Mouse (Mus musculus) limb, embryonic 11.5 days (tissue): ENCODE results near the gene Gng3. TPM values are rescaled to one million over a fixed set of nuclear protein-coding genes. Genes with fewer than 3 reads are reported as not detected.

ENCODE experiments used
- ATAC-seq: fragments of 200-750 bp; cut with Nextera tagmentation; 2 replicates; pipeline ENCODE4 v1.8.0; 2017; ENCODE audit warnings: low read depth; ENCODE audit not compliant: insufficient number of reproducible peaks, low FRiP score, low TSS enrichment
- DNase-seq: peaks from one replicate; pipeline ENCODE4 v3.0.0-alpha.2; 2015; ENCODE audit warnings: low spot score
- H3K27ac ChIP-seq: fragments of 300-500 bp; sonication (generic); replicated peaks from 2 replicates; pipeline ENCODE4 v1.5.1; 2014; ENCODE audit warnings: low read depth, mild to moderate bottlenecking, low read length
- H3K27me3 ChIP-seq: fragments of 300-500 bp; sonication (generic); 2 replicates; pipeline ENCODE4 v1.6.1; 2014; ENCODE audit warnings: mild to moderate bottlenecking, low read length, mixed read lengths; ENCODE audit not compliant: control insufficient read depth, insufficient read depth
- H3K36me3 ChIP-seq: fragments of 300-500 bp; sonication (generic); 2 replicates; pipeline ENCODE4 v1.6.1; 2014; ENCODE audit warnings: mild to moderate bottlenecking, low read length, moderate library complexity, mixed read lengths; ENCODE audit not compliant: control insufficient read depth, insufficient read depth
- H3K4me1 ChIP-seq: fragments of 300-500 bp; sonication (generic); 2 replicates; pipeline ENCODE4 v1.6.1; 2014; ENCODE audit warnings: low read length, mixed read lengths; ENCODE audit not compliant: control insufficient read depth, insufficient read depth
- H3K4me2 ChIP-seq: fragments of 300-500 bp; sonication (generic); 2 replicates; pipeline ENCODE4 v1.6.1; 2014; ENCODE audit warnings: low read depth, mild to moderate bottlenecking, moderate library complexity; ENCODE audit not compliant: severe bottlenecking
- H3K4me3 ChIP-seq: fragments of 300-500 bp; sonication (generic); 2 replicates; pipeline ENCODE4 v1.5.1; 2014; ENCODE audit warnings: low read depth, low read length
- H3K9ac ChIP-seq: fragments of 300-500 bp; sonication (generic); 2 replicates; pipeline ENCODE4 v1.6.1; 2014; ENCODE audit warnings: mild to moderate bottlenecking, low read length
- H3K9me3 ChIP-seq: fragments of 300-500 bp; sonication (generic); 2 replicates; pipeline ENCODE4 v1.6.1; 2016; ENCODE audit warnings: low read length; ENCODE audit not compliant: control insufficient read depth
- WGBS: fragments of 180-500 bp; shearing (Covaris S2); extraction: QIAGEN DNeasy Blood & Tissue Kit; methylation state at CpG from one replicate; pipeline ENCODE4 v1.1.7; 2014; 5-methylcytosine and 5-hydroxymethylcytosine counted together
- polyA plus RNA-seq: library from polyadenylated mRNA; unstranded; fragments of >200 nt; fragmentation: Nextera tagmentation; extraction: Ambion mirVana; gene quantifications from 2 replicates; pipeline ENCODE4 v1.2.1, GENCODE M21; 2014

Gene Gng3
- 9.1 and 9.6 TPM in 2 replicates for polyA plus RNA-seq

DNA sequence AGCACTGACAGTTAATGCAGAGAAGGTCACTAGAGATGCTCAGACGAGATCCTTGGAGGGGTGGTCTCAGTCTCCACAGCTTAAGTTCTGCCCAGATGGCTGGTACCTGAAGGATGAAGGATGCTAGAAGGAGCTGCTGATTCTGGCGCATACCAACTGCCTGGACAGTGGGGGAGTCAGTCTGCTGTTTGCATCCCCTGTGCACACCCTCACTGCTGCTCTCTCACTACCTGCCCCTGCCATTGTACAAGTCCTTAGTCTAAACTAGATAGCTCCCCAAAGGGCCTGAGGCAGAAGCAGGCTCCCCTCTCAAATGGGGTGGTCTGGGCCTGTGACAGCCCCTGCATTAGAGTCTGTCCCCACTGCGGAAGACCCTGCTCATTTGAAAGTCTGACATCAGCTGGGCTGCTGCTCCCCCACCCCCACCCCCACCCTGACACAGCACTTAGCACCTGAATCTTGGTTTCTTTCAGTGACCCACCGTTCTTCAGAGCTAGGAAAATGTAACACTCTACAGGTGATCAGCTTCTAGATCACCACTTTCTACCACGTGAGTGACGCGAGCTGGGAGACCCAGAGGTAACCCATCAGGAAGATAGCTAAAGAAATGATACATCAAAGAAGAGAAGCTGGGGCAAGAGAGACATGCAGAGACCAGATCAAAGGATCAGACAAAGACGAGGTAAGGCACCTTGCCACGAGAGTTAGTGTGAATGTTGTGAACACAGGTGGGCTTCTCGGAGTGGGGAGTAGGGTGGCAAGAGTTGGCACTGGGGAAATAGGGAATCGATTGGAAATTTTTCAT lies at the start of gene Gng3:
Gene Gng3 (minus strand): TSS at position 92 of the 805 bp plus-strand sequence.
- DNase-seq = peak; percentile 53
- peak within 1 kb of the TSS; percentile 77 for H3K4me2 ChIP-seq
- peak; percentile 52; the same call in 1 of the 2 replicates for ATAC-seq
- peak within 1 kb of the TSS; percentile 77 for H3K9ac ChIP-seq
- H3K27me3 ChIP-seq = no peaks in the 10 kb centered on the region
- peaks cover 20% of the 10 kb centered on the region; the same call in 1 of the 2 replicates for H3K4me1 ChIP-seq
- 49% methylated on average over 11 of the region's 11 CpGs for WGBS
- H3K27ac ChIP-seq = peak within 1 kb of the TSS; percentile 95; the same call in 1 of the 2 replicates
- peaks cover 7% of the 10 kb centered on the region for H3K36me3 ChIP-seq
- no peaks in the 10 kb centered on the region for H3K9me3 ChIP-seq
- peak within 1 kb of the TSS; percentile 49 for H3K4me3 ChIP-seq

DNA sequence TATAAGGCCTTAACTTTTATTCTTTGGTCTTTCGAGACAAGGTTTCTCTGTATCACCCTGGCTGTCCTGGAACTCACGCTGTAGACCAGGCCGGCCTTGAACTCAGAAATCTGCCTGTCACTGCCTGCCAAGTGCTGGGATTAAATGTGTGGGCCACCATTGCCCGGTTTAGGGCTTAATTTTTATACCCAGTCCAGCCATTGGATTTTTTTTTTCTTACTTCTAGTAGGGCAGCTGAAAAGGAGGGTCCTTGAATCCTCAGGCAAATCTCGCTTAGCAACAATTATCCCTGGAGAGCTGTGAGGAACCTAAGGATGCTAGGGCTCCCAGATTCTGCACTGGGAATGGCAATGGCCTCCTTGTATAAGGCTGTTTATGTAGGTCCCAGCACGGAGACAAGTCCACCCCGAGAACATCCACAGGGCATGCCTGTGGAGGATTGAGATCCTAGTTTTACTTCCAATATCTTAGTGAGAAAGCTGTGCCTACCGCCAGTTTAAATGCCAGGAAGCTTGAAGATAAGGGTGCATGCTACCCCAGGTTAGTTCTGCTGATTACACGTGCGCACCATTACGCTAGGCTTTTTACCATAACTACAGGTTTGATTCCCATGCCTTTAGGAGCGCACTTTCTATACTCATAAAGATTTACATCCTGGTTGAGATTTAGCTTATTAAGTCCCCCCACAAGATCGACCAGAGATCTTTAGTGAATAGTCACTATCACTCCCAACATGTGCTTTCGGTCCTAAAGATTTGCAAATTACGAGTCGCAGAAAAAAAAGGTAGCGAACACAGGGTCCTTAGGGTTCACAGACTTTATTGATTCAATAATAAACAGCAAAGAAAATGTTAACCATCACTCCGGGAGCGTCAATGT lies 48.8 kb upstream of the Gng3 start:
- H3K9ac ChIP-seq = peak overlapping the region; percentile 80
- peaks cover 6% of the 10 kb centered on the region; the same call in 1 of the 2 replicates for H3K36me3 ChIP-seq
- peak overlapping the region; percentile 77 for H3K4me2 ChIP-seq
- ATAC-seq (no peak), DNase-seq (peak; percentile 26)
- 16% methylated on average over 19 of the region's 19 CpGs for WGBS
- H3K9me3 ChIP-seq = no peaks in the 10 kb centered on the region
- H3K4me3 ChIP-seq = peak overlapping the region; percentile 73
- peak overlapping the region; percentile 63 for H3K27ac ChIP-seq
- no peaks in the 10 kb centered on the region for H3K27me3 ChIP-seq
- H3K4me1 ChIP-seq = peaks cover 6% of the 10 kb centered on the region; the same call in 1 of the 2 replicates

DNA sequence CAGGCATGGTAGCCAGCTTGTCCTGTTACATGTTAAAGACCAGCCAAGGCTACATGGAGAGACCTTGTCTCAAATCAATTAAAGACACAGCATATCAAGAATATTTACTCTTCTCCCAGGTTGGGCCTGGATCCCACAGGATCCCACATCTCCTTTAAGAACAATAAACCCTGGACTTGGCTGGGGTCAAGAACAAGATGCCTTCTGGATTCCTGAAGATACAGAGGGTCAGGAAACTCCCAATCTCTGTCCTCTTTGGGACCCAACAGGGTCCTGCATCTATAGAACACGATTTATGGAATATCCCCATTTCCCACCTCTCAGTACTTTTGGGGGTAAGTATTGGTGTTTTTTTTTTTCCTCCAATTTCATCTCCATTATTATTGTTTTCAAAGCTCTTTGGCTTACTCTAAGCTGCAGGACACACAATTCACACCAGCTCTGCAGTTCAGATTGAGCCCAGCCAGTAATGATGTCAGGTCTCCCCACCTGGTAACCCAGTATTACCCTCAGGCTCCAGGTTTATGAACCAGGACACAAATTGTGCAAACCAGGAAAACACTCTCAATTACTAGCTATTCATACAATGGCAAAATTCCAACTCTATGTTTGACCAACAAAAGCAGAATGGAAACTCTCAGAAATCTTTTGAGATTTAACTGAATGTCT lies 48.1 kb upstream of the Gng3 start:
- Histone ChIP-seq H3K36me3 (peaks cover 6% of the 10 kb centered on the region; the same call in 1 of the 2 replicates), H3K27me3 (no peaks in the 10 kb centered on the region), H3K9ac (no peak overlapping the region; the same call in 1 of the 2 replicates), H3K4me1 (peaks cover 6% of the 10 kb centered on the region; the same call in 1 of the 2 replicates), H3K4me3 (peak overlapping the region; percentile 73; the same call in 1 of the 2 replicates), H3K4me2 (no peak overlapping the region; the same call in none of the 2 replicates), H3K27ac (peak overlapping the region; percentile 63), H3K9me3 (no peaks in the 10 kb centered on the region)
- no peak for DNase-seq
- ATAC-seq = no peak
- WGBS = 63% methylated on average over 1 of the region's 1 CpGs

DNA sequence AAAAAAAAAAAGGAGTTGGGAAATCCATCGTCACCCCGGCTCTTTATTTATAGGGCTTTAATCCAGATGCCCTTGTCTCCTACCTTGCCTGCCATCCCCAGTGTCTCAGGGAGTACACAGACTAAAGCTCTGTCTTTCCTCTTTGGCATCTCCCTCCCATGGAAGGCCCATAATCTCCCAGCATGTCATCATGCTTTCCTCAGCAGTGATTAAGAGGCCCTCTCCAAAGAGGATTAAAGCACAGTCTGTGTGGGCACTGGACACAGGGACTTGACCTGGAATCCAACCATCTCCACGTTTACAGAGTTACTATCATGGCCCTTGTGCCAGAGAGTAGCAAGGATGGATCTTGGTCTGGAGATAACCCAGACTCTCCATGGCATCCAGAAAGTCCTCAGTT lies 44.6 kb upstream of the Gng3 start, which contains the start of the genes Lbhd1 and Gm49403:
Gene Lbhd1 (plus strand): TSS at position 117 of the 400 bp plus-strand sequence.
Gene Gm49403 (plus strand): TSS at position 315 of the 400 bp plus-strand sequence.
- DNase-seq (no peak), ATAC-seq (no peak)
- Histone ChIP-seq H3K4me1 (peaks cover 6% of the 10 kb centered on the region; the same call in 1 of the 2 replicates), H3K27ac (no peak within 1 kb of the TSS), H3K27me3 (no peaks in the 10 kb centered on the region), H3K9me3 (no peaks in the 10 kb centered on the region), H3K9ac (no peak within 1 kb of the TSS), H3K4me2 (no peak within 1 kb of the TSS), H3K4me3 (no peak within 1 kb of the TSS), H3K36me3 (no peaks in the 10 kb centered on the region)
- 77% methylated on average over 3 of the region's 3 CpGs for WGBS

DNA sequence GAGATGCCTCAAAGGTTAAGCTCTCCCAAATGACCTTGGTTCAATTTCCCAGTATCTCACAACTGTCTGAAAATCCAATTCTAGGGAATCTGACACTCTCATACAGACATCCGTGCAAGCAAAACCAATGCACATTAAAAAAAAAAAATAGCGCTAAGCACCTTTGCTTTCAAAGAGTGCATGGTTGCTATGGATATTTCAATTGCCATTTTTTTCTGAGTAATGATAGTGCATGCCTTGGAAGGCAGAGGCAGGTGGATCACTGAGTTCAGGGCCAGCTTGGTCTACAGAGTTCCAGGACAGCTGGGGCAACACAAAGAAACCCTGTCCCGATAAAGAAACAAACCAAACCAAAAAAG lies 42.0 kb upstream of the Gng3 start:
- no peaks in the 10 kb centered on the region for H3K9me3 ChIP-seq
- no peak overlapping the region for H3K27ac ChIP-seq
- H3K4me3 ChIP-seq = peak overlapping the region; percentile 51
- peak overlapping the region; percentile 59 for H3K4me2 ChIP-seq
- no peaks in the 10 kb centered on the region for H3K27me3 ChIP-seq
- peak overlapping the region; percentile 65 for H3K9ac ChIP-seq
- H3K4me1 ChIP-seq = no peaks in the 10 kb centered on the region
- 20% methylated on average over 3 of the region's 3 CpGs for WGBS
- no peaks in the 10 kb centered on the region; the same call in 1 of the 2 replicates for H3K36me3 ChIP-seq
- DNase-seq (no peak), ATAC-seq (no peak)

DNA sequence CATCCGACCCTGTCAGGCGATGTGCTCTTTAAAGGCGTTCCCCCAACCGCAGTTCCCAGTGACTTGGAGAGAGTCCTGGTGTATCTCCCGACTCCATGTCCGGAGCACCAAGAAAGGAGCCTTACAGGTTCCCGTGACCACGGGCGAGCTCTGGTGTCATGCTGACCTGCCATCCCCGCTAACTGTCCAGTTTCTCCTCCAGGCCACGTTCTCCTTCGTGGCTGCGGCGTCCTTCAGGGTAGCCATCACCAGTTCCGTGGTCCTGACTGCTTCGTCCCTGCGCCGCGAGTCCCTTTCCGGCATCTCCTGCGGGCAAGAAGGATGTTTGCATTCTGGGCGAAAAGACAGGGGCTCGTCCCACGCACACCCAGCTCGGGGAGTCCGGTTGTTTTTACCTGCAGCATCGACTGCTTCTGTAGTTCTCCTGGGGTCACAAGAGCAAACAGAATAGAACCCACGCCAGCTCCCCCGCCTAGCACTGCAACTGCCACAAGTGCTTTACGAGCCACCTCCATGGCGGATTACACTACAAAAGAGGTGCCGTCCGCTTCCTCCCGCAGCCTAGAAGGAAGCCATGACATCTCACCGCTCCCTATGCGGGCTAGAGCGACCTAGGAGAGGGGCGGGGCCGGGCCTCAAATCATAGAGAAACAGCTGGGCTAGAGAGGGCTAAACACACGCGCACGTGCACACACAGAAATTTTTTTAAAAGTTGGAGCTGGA lies 41.5 kb upstream of the Gng3 start, which contains the start of gene Uqcc3:
Gene Uqcc3 (minus strand): TSS at position 613 of the 723 bp plus-strand sequence.
- Histone ChIP-seq H3K27me3 (no peaks in the 10 kb centered on the region), H3K27ac (no peak within 1 kb of the TSS; the same call in 1 of the 2 replicates), H3K9me3 (no peaks in the 10 kb centered on the region), H3K4me3 (peak within 1 kb of the TSS; percentile 51), H3K36me3 (no peaks in the 10 kb centered on the region; the same call in 1 of the 2 replicates), H3K4me2 (peak within 1 kb of the TSS; percentile 59), H3K9ac (peak within 1 kb of the TSS; percentile 65), H3K4me1 (no peaks in the 10 kb centered on the region)
- under 1% methylated on average over 42 of the region's 42 CpGs for WGBS
- peak; percentile 94 for ATAC-seq
- DNase-seq = peak; percentile 86

DNA sequence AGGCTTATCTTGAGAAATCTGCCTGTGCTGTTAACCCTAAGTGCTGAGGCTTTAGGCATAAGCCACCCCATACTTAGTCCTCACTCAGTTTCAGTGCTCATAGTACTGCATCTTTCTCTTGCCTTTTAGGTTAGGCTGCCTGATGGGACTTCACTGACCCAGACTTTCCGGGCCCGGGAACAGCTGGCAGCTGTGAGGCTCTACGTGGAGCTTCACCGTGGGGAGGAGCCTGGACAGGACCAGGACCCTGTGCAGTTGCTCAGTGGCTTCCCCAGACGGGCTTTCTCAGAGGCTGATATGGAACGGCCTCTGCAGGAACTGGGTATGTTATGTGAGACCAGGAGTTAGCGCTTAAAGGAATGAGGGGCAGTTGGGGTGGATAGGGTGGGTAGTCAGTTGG lies 36.0 kb upstream of the Gng3 start:
- Histone ChIP-seq H3K27ac (no peak overlapping the region), H3K4me3 (no peak overlapping the region), H3K9me3 (no peaks in the 10 kb centered on the region), H3K4me2 (no peak overlapping the region), H3K9ac (no peak overlapping the region), H3K27me3 (no peaks in the 10 kb centered on the region), H3K36me3 (peaks cover 8% of the 10 kb centered on the region), H3K4me1 (peaks cover 5% of the 10 kb centered on the region; the same call in 1 of the 2 replicates)
- 93% methylated on average over 7 of the region's 7 CpGs for WGBS
- DNase-seq = no peak
- no peak for ATAC-seq
